Mouse (Mus musculus): ENCODE results near the gene Il22ra1. TPM values are rescaled to one million over a fixed set of nuclear protein-coding genes. Genes with fewer than 3 reads are reported as not detected.

Gene Il22ra1
- polyA plus RNA-seq (2014; fragmentation: Illumina TruSeq; extraction: RNeasy Lipid Tissue Mini Kit (QIAGEN cat#74804); ENCODE audit: low read depth, low replicate concordance): 0.48 TPM

GRCm38 (mm10) chr4:135727817-135728216 is at the start of gene Il22ra1:
Gene Il22ra1, plus strand, starts transcription at chr4:135728172.

GRCm38 (mm10) chr4:135685906-135686567 is 41.9 kb upstream of the Il22ra1 start, which contains the start of gene Ifnlr1:
Gene Ifnlr1, plus strand, starts transcription at chr4:135686287.

GRCm38 (mm10) chr4:135759356-135759976 is 31.5 kb downstream of the Il22ra1 start, which contains the start of gene Myom3:
Gene Myom3, plus strand, starts transcription at chr4:135759715.

Other genes starting within 250 kb of the Il22ra1 start
- gene Stpg1, start 233.4 kb upstream of the Il22ra1 start, polyA plus RNA-seq (2014; fragmentation: Illumina TruSeq; extraction: RNeasy Lipid Tissue Mini Kit (QIAGEN cat#74804); ENCODE audit: low read depth, low replicate concordance): not detected
- gene Nipal3, start 233.1 kb upstream of the Il22ra1 start, polyA plus RNA-seq (2014; fragmentation: Illumina TruSeq; extraction: RNeasy Lipid Tissue Mini Kit (QIAGEN cat#74804); ENCODE audit: low read depth, low replicate concordance): 2.1 TPM
- not detected for gene Grhl3, start 154.5 kb upstream of the Il22ra1 start, polyA plus RNA-seq (2014; fragmentation: Illumina TruSeq; extraction: RNeasy Lipid Tissue Mini Kit (QIAGEN cat#74804); ENCODE audit: low read depth, low replicate concordance)
- gene Ifnlr1, start 41.9 kb upstream of the Il22ra1 start, polyA plus RNA-seq (2014; fragmentation: Illumina TruSeq; extraction: RNeasy Lipid Tissue Mini Kit (QIAGEN cat#74804); ENCODE audit: low read depth, low replicate concordance): 0.08 TPM
- 0.40 TPM for gene Myom3, start 31.5 kb downstream of the Il22ra1 start, polyA plus RNA-seq (2014; fragmentation: Illumina TruSeq; extraction: RNeasy Lipid Tissue Mini Kit (QIAGEN cat#74804); ENCODE audit: low read depth, low replicate concordance)
- 76.3 TPM for gene Srsf10, start 127.6 kb downstream of the Il22ra1 start, polyA plus RNA-seq (2014; fragmentation: Illumina TruSeq; extraction: RNeasy Lipid Tissue Mini Kit (QIAGEN cat#74804); ENCODE audit: low read depth, low replicate concordance)
- 175 TPM for gene Pnrc2, start 145.7 kb downstream of the Il22ra1 start, polyA plus RNA-seq (2014; fragmentation: Illumina TruSeq; extraction: RNeasy Lipid Tissue Mini Kit (QIAGEN cat#74804); ENCODE audit: low read depth, low replicate concordance)
- 0.93 TPM for gene Cnr2, start 167.2 kb downstream of the Il22ra1 start, polyA plus RNA-seq (2014; fragmentation: Illumina TruSeq; extraction: RNeasy Lipid Tissue Mini Kit (QIAGEN cat#74804); ENCODE audit: low read depth, low replicate concordance)
- gene Fuca1, start 192.6 kb downstream of the Il22ra1 start, polyA plus RNA-seq (2014; fragmentation: Illumina TruSeq; extraction: RNeasy Lipid Tissue Mini Kit (QIAGEN cat#74804); ENCODE audit: low read depth, low replicate concordance): 33.7 TPM
- gene Hmgcl, start 218.3 kb downstream of the Il22ra1 start, polyA plus RNA-seq (2014; fragmentation: Illumina TruSeq; extraction: RNeasy Lipid Tissue Mini Kit (QIAGEN cat#74804); ENCODE audit: low read depth, low replicate concordance): 56.8 TPM
- 0.66 TPM for gene Gale, start 235.6 kb downstream of the Il22ra1 start, polyA plus RNA-seq (2014; fragmentation: Illumina TruSeq; extraction: RNeasy Lipid Tissue Mini Kit (QIAGEN cat#74804); ENCODE audit: low read depth, low replicate concordance)
- 1.5 TPM for gene Lypla2, start 244.5 kb downstream of the Il22ra1 start, polyA plus RNA-seq (2014; fragmentation: Illumina TruSeq; extraction: RNeasy Lipid Tissue Mini Kit (QIAGEN cat#74804); ENCODE audit: low read depth, low replicate concordance)